Mouse (Mus musculus): ENCODE measurements around the gene Frmd4a. TPM values are rescaled to one million over a fixed set of nuclear protein-coding genes. Genes with fewer than 3 reads are reported as not detected.
"Not testable (repeated sequence)": the region's sequence is repeated elsewhere in the genome, so short reads cannot be mapped to it uniquely, and the experiment has no call there.

The Frmd4a gene
- polyA plus RNA-seq, 1 experiment from 2014 or later = 17.7 TPM

- H3K9me3 ChIP-seq (ENCODE audit: control insufficient read depth, low read length) = no peaks in the 10 kb centered on the region
- no peak overlapping the region for H3K9ac ChIP-seq (ENCODE audit: low read length)
- H3K36me3 ChIP-seq (ENCODE audit: control insufficient read depth, insufficient read depth, low read length) = no peaks in the 10 kb centered on the region
- WGBS = 29% methylated on average over 4 of the region's 4 CpGs
- no peak overlapping the region for H3K4me2 ChIP-seq (ENCODE audit: low read length)
- H3K4me1 ChIP-seq (ENCODE audit: control insufficient read depth in 2 of 2, insufficient read depth in 2 of 2, low read length in 2 of 2) = peaks cover 29 to 57% of the 10 kb centered on the region in 2 experiments
- no peak overlapping the region for H3K4me3 ChIP-seq (ENCODE audit: control insufficient read depth in 1 of 2, insufficient read depth in 1 of 2, low read depth in 1 of 2, low read length in 2 of 2)
- no peaks in the 10 kb centered on the region for H3K27me3 ChIP-seq (ENCODE audit: control insufficient read depth, insufficient read depth, low read length)
- ATAC-seq (ENCODE audit: insufficient number of reproducible peaks, insufficient read depth, low FRiP score, low read depth) = no peak
- H3K27ac ChIP-seq (replicated peaks in 1 of 2; ENCODE audit: control insufficient read depth in 1 of 2, insufficient read depth in 1 of 2, low read depth in 2 of 2, low read length in 2 of 2) = peak overlapping the region in 1 of 2 experiments; percentile 100; a peak in 1 of 4 replicates
Observed at GRCm38 (mm10) chr2:4557466-4557865, 539.9 kb downstream of the Frmd4a start.

GRCm38 (mm10) chr2:4558651-4559203, 541.2 kb downstream of the Frmd4a start:
- H3K27me3 ChIP-seq (ENCODE audit: control insufficient read depth, insufficient read depth, low read length) = no peaks in the 10 kb centered on the region
- peak overlapping the region; percentile 75 for H3K4me2 ChIP-seq (ENCODE audit: low read length)
- H3K9me3 ChIP-seq (ENCODE audit: control insufficient read depth, low read length) = no peaks in the 10 kb centered on the region
- peak overlapping the region; percentile 89 for H3K9ac ChIP-seq (ENCODE audit: low read length)
- peak overlapping the region; percentile 57 to 58 for H3K4me3 ChIP-seq (ENCODE audit: control insufficient read depth in 1 of 2, insufficient read depth in 1 of 2, low read depth in 1 of 2, low read length in 2 of 2)
- H3K27ac ChIP-seq (replicated peaks in 1 of 2; ENCODE audit: control insufficient read depth in 1 of 2, insufficient read depth in 1 of 2, low read depth in 2 of 2, low read length in 2 of 2) = peak overlapping the region; percentile 96 to 100
- ATAC-seq (ENCODE audit: insufficient number of reproducible peaks, insufficient read depth, low FRiP score, low read depth) = no peak
- 8% methylated on average over 8 of the region's 8 CpGs for WGBS
- H3K4me1 ChIP-seq (ENCODE audit: control insufficient read depth in 2 of 2, insufficient read depth in 2 of 2, low read length in 2 of 2) = peaks cover 34 to 62% of the 10 kb centered on the region in 2 experiments
- no peaks in the 10 kb centered on the region for H3K36me3 ChIP-seq (ENCODE audit: control insufficient read depth, insufficient read depth, low read length)

DNA sequence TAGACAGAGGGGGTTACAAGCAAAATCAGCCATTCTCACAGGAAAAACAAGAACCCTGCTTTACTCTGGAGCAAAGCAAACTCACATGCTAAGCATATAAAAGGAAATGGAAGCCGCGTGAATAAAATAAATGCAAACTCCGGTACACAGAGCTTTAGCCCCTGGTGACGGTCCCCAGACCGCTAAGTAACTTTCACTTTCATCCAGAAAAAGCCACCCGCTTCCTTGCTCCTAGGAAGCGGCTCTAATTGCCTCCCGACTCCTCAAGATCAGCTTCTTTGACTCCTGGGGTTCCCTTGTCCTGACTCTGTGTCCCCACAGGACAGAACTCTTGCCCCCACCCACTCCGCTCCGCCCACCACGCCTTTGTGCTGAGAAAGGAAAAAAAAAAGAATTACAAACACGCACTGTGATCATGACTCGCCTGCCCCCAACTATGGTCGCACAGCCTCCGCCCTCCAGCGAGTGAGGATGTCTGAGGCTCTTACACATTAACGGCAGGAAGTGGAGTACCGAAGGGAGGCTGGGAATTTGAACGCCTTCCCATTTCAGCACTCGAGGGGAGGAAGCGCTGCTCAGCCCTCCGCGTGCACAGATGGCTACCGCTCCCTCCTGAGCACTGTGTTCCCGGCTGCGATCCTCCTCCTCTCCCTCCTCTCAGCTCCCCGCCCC, 541.8 kb downstream of the Frmd4a start:
- WGBS = under 1% methylated on average over 27 of the region's 27 CpGs
- H3K4me3 ChIP-seq (ENCODE audit: control insufficient read depth in 1 of 2, insufficient read depth in 1 of 2, low read depth in 1 of 2, low read length in 2 of 2) = peak overlapping the region; percentile 57 to 58
- H3K4me2 ChIP-seq (ENCODE audit: low read length) = peak overlapping the region; percentile 75
- no peaks in the 10 kb centered on the region for H3K36me3 ChIP-seq (ENCODE audit: control insufficient read depth, insufficient read depth, low read length)
- no peaks in the 10 kb centered on the region for H3K9me3 ChIP-seq (ENCODE audit: control insufficient read depth, low read length)
- peak overlapping the region; percentile 96 to 100 for H3K27ac ChIP-seq (replicated peaks in 1 of 2; ENCODE audit: control insufficient read depth in 1 of 2, insufficient read depth in 1 of 2, low read depth in 2 of 2, low read length in 2 of 2)
- H3K9ac ChIP-seq (ENCODE audit: low read length) = peak overlapping the region; percentile 89
- no peaks in the 10 kb centered on the region for H3K27me3 ChIP-seq (ENCODE audit: control insufficient read depth, insufficient read depth, low read length)
- H3K4me1 ChIP-seq (ENCODE audit: control insufficient read depth in 2 of 2, insufficient read depth in 2 of 2, low read length in 2 of 2) = peaks cover 34 to 67% of the 10 kb centered on the region in 2 experiments
- ATAC-seq (ENCODE audit: insufficient number of reproducible peaks, insufficient read depth, low FRiP score, low read depth) = peak; percentile 83

GRCm38 (mm10) chr2:4559883-4560247, 542.3 kb downstream of the Frmd4a start:
- Histone ChIP-seq H3K27me3 (ENCODE audit: control insufficient read depth, insufficient read depth, low read length) (no peaks in the 10 kb centered on the region), H3K27ac (replicated peaks in 1 of 2; ENCODE audit: control insufficient read depth in 1 of 2, insufficient read depth in 1 of 2, low read depth in 2 of 2, low read length in 2 of 2) (peak overlapping the region; percentile 96 to 100), H3K9ac (ENCODE audit: low read length) (peak overlapping the region; percentile 89), H3K36me3 (ENCODE audit: control insufficient read depth, insufficient read depth, low read length) (0 out of 2 replicates have a peak, but pooled peaks cover 3% of the 10 kb centered on the region), H3K4me2 (ENCODE audit: low read length) (peak overlapping the region; percentile 75), H3K9me3 (ENCODE audit: control insufficient read depth, low read length) (no peaks in the 10 kb centered on the region), H3K4me1 (ENCODE audit: control insufficient read depth in 2 of 2, insufficient read depth in 2 of 2, low read length in 2 of 2) (peaks cover 34 to 72% of the 10 kb centered on the region in 2 experiments), H3K4me3 (ENCODE audit: control insufficient read depth in 1 of 2, insufficient read depth in 1 of 2, low read depth in 1 of 2, low read length in 2 of 2) (peak overlapping the region; percentile 57 to 58)
- 0% methylated on average over 8 of the region's 8 CpGs for WGBS
- peak; percentile 17; the same call in 1 of the 2 replicates for ATAC-seq (ENCODE audit: insufficient number of reproducible peaks, insufficient read depth, low FRiP score, low read depth)

DNA sequence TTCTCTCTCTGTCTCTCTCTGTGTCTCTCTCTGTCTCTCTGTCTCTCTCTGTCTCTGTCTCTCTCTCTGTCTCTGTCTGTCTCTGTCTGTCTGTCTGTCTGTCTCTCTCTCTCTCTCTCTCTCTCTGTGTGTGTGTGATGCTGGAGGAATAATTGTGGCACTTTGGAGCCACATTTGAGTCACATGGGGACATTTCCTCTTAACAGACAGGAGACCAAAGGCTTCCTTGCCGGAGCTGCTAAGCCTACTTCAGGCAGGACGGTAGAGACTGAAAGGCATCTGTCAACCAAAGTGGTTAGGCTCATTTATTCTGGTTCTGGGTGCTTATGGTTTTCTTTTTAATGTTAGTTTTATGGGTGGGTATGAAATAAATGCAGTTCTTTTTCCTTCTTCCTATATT, 543.0 kb downstream of the Frmd4a start:
- peak overlapping the region; percentile 89 for H3K9ac ChIP-seq (ENCODE audit: low read length)
- not testable (repeated sequence) for H3K27me3 ChIP-seq (ENCODE audit: control insufficient read depth, insufficient read depth, low read length); H3K36me3 ChIP-seq (ENCODE audit: control insufficient read depth, insufficient read depth, low read length); ATAC-seq (ENCODE audit: insufficient number of reproducible peaks, insufficient read depth, low FRiP score, low read depth); H3K9me3 ChIP-seq (ENCODE audit: control insufficient read depth, low read length)
- peaks cover 33 to 72% of the 10 kb centered on the region in 2 experiments for H3K4me1 ChIP-seq (ENCODE audit: control insufficient read depth in 2 of 2, insufficient read depth in 2 of 2, low read length in 2 of 2)
- peak overlapping the region; percentile 57 to 58 for H3K4me3 ChIP-seq (ENCODE audit: control insufficient read depth in 1 of 2, insufficient read depth in 1 of 2, low read depth in 1 of 2, low read length in 2 of 2)
- H3K4me2 ChIP-seq (ENCODE audit: low read length) = peak overlapping the region; percentile 75
- peak overlapping the region; percentile 41 to 96; a peak in 3 of 4 replicates for H3K27ac ChIP-seq (replicated peaks in 1 of 2; ENCODE audit: control insufficient read depth in 1 of 2, insufficient read depth in 1 of 2, low read depth in 2 of 2, low read length in 2 of 2)
- WGBS = 11% methylated on average over 2 of the region's 2 CpGs

DNA sequence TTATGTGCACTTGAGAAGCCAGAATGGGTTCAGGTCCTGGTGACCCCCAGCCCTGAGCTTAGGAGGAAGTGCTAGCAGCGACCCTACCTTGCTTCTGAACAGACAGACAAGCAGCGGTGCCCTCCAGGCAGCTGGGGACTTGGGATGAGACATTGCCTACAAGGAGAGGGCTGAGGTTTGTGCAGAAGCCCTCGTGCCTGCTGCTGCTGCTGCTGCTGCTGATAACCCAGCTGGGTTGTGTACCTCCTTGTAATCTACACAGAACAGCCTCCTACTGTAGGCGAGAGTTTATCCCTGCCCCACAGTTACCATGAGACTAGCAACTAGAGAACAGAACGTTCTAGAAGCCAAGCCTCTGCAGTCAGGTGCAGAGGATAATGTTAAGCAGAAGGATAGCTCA, 543.7 kb downstream of the Frmd4a start:
- Histone ChIP-seq H3K4me3 (ENCODE audit: control insufficient read depth in 1 of 2, insufficient read depth in 1 of 2, low read depth in 1 of 2, low read length in 2 of 2) (peak overlapping the region; percentile 57 to 58), H3K36me3 (ENCODE audit: control insufficient read depth, insufficient read depth, low read length) (peaks cover 13% of the 10 kb centered on the region), H3K4me1 (ENCODE audit: control insufficient read depth in 2 of 2, insufficient read depth in 2 of 2, low read length in 2 of 2) (peaks cover 33 to 65% of the 10 kb centered on the region in 2 experiments), H3K9me3 (ENCODE audit: control insufficient read depth, low read length) (no peaks in the 10 kb centered on the region), H3K4me2 (ENCODE audit: low read length) (peak overlapping the region; percentile 75), H3K27ac (replicated peaks in 1 of 2; ENCODE audit: control insufficient read depth in 1 of 2, insufficient read depth in 1 of 2, low read depth in 2 of 2, low read length in 2 of 2) (peak overlapping the region; percentile 36 to 41), H3K9ac (ENCODE audit: low read length) (peak overlapping the region; percentile 89), H3K27me3 (ENCODE audit: control insufficient read depth, insufficient read depth, low read length) (no peaks in the 10 kb centered on the region)
- no peak for ATAC-seq (ENCODE audit: insufficient number of reproducible peaks, insufficient read depth, low FRiP score, low read depth)
- WGBS = 12% methylated on average over 5 of the region's 5 CpGs

DNA sequence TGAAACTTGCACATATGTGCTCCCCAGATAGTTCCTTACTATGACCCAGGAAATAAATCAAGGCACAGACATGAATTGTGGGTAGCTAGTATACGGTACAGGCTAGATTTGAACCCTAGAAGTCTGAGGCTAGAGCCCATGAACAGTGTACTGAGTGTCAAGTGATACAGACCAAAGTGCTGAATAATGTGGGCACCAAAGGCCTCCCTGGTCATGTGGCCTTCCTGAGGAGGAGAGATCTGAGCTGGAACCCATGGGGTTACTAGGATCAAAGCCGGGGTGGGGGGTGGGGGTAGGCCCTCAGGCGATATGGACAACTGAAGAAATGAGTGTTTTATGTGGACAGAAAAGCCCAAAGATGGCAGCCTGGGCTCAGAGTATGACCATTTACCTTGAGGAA, 544.9 kb downstream of the Frmd4a start:
- no peaks in the 10 kb centered on the region for H3K27me3 ChIP-seq (ENCODE audit: control insufficient read depth, insufficient read depth, low read length)
- H3K36me3 ChIP-seq (ENCODE audit: control insufficient read depth, insufficient read depth, low read length) = peaks cover 24% of the 10 kb centered on the region
- peak overlapping the region in 1 of 2 experiments; percentile 58; a peak in 2 of 4 replicates for H3K4me3 ChIP-seq (ENCODE audit: control insufficient read depth in 1 of 2, insufficient read depth in 1 of 2, low read depth in 1 of 2, low read length in 2 of 2)
- H3K9me3 ChIP-seq (ENCODE audit: control insufficient read depth, low read length) = no peaks in the 10 kb centered on the region
- no peak for ATAC-seq (ENCODE audit: insufficient number of reproducible peaks, insufficient read depth, low FRiP score, low read depth)
- H3K4me1 ChIP-seq (ENCODE audit: control insufficient read depth in 2 of 2, insufficient read depth in 2 of 2, low read length in 2 of 2) = peaks cover 24 to 54% of the 10 kb centered on the region in 2 experiments
- H3K27ac ChIP-seq (replicated peaks in 1 of 2; ENCODE audit: control insufficient read depth in 1 of 2, insufficient read depth in 1 of 2, low read depth in 2 of 2, low read length in 2 of 2) = no peak overlapping the region
- WGBS = 92% methylated on average over 3 of the region's 3 CpGs
- H3K9ac ChIP-seq (ENCODE audit: low read length) = peak overlapping the region; percentile 89; the same call in 1 of the 2 replicates
- H3K4me2 ChIP-seq (ENCODE audit: low read length) = peak overlapping the region; percentile 75
